Mouse (Mus musculus) forebrain, embryonic 14.5 days (tissue): Measurements from ENCODE around the gene Nr0b2. TPM values are rescaled to one million over a fixed set of nuclear protein-coding genes. Genes with fewer than 3 reads are reported as not detected.
A peak's percentile ranks its signal among the peaks of the same experiment; 100 is the strongest.

Experiments used
- ATAC-seq: fragments of 200-750 bp; cut with Nextera tagmentation; 2 replicates; pipeline ENCODE4 v1.8.0; 2017; ENCODE audit warnings: mild to moderate bottlenecking, moderate library complexity
- DNase-seq: peaks from one replicate; pipeline ENCODE4 v3.0.0-alpha.2; 2015; ENCODE audit warnings: low spot score
- H3K27ac ChIP-seq: fragments of 300-500 bp; sonication (generic); 2 replicates; pipeline ENCODE4 v1.5.1; 2014; ENCODE audit warnings: low read depth, mild to moderate bottlenecking, control low read depth, low read length, moderate library complexity
- H3K27me3 ChIP-seq: fragments of 300-500 bp; sonication (generic); replicated peaks from 2 replicates; pipeline ENCODE4 v1.6.1; 2014; ENCODE audit warnings: low read length, control low read depth, mixed read lengths; ENCODE audit not compliant: control insufficient read depth, insufficient read depth
- H3K36me3 ChIP-seq: fragments of 300-500 bp; sonication (generic); 2 replicates; pipeline ENCODE4 v1.6.1; 2014; ENCODE audit warnings: low read length, control low read depth; ENCODE audit not compliant: control insufficient read depth, insufficient read depth
- H3K4me1 ChIP-seq: fragments of 300-500 bp; sonication (generic); 2 replicates; pipeline ENCODE4 v1.6.1; 2014; ENCODE audit warnings: antibody characterized with exemption, low read length, control low read depth; ENCODE audit not compliant: control insufficient read depth, insufficient read depth
- H3K4me2 ChIP-seq: fragments of 300-500 bp; sonication (generic); 2 replicates; pipeline ENCODE4 v1.6.1; 2014; ENCODE audit warnings: mild to moderate bottlenecking, control low read depth, low read length
- H3K4me3 ChIP-seq: fragments of 300-500 bp; sonication (generic); 2 replicates; pipeline ENCODE4 v1.5.1; 2014; ENCODE audit warnings: low read depth, low read length, control low read depth
- H3K9ac ChIP-seq: fragments of 300-500 bp; sonication (generic); 2 replicates; pipeline ENCODE4 v1.6.1; 2014; ENCODE audit warnings: mild to moderate bottlenecking, low read length, control low read depth, moderate library complexity
- H3K9me3 ChIP-seq: fragments of 300-500 bp; sonication (generic); replicated peaks from 2 replicates; pipeline ENCODE4 v1.6.1; 2016; ENCODE audit warnings: low read length, control low read depth, mixed read lengths; ENCODE audit not compliant: control insufficient read depth
- WGBS: fragments of 180-500 bp; shearing (Covaris S2); extraction: QIAGEN DNeasy Blood & Tissue Kit; methylation state at CpG from one replicate; pipeline ENCODE4 v1.1.7; 2014; 5-methylcytosine and 5-hydroxymethylcytosine counted together
- polyA plus RNA-seq: library from polyadenylated mRNA; unstranded; fragments of >200 nt; fragmentation: Nextera tagmentation; extraction: Ambion mirVana; gene quantifications from 2 replicates; pipeline ENCODE4 v1.2.1, GENCODE M21; 2014

The Nr0b2 gene
- polyA plus RNA-seq, 1 experiment from 2014 or later: not detected

- Histone ChIP-seq H3K9me3 (no peaks in the 10 kb centered on the region), H3K4me3 (no peak overlapping the region), H3K4me2 (no peak overlapping the region), H3K27ac (no peak overlapping the region), H3K9ac (no peak overlapping the region), H3K36me3 (peaks cover 15% of the 10 kb centered on the region; the same call in 1 of the 2 replicates), H3K4me1 (no peaks in the 10 kb centered on the region), H3K27me3 (peaks cover 29% of the 10 kb centered on the region)
- WGBS: 77% methylated on average over 6 of the region's 6 CpGs
- ATAC-seq: no peak
- DNase-seq: no peak
Measured at GRCm38 (mm10) chr4:133596084-133596483, 42.9 kb downstream of the Nr0b2 start.

- H3K4me1 ChIP-seq: no peaks in the 10 kb centered on the region
- 0 out of 2 replicates have a peak, but pooled peaks cover under 1% of the 10 kb centered on the region for H3K36me3 ChIP-seq
- no peak overlapping the region for H3K4me2 ChIP-seq
- no peak overlapping the region for H3K9ac ChIP-seq
- ATAC-seq (no peak), DNase-seq (no peak)
- WGBS: 50% methylated on average over 4 of the region's 4 CpGs
- H3K27me3 ChIP-seq: peaks cover 43% of the 10 kb centered on the region
- no peak overlapping the region for H3K27ac ChIP-seq
- H3K4me3 ChIP-seq: no peak overlapping the region
- no peaks in the 10 kb centered on the region for H3K9me3 ChIP-seq
Measured at GRCm38 (mm10) chr4:133598616-133599015, 45.4 kb downstream of the Nr0b2 start.

- Histone ChIP-seq H3K27ac (no peak overlapping the region), H3K4me2 (peak overlapping the region; percentile 76), H3K36me3 (peaks cover 3% of the 10 kb centered on the region; the same call in 1 of the 2 replicates), H3K9me3 (no peaks in the 10 kb centered on the region), H3K4me3 (peak overlapping the region; percentile 37), H3K27me3 (peaks cover 43% of the 10 kb centered on the region), H3K4me1 (no peaks in the 10 kb centered on the region), H3K9ac (peak overlapping the region; percentile 35; the same call in 1 of the 2 replicates)
- ATAC-seq (no peak), DNase-seq (no peak)
- 23% methylated on average over 7 of the region's 7 CpGs for WGBS
Measured at GRCm38 (mm10) chr4:133599116-133599515, 45.9 kb downstream of the Nr0b2 start.

GRCm38 (mm10) chr4:133599571-133600073 lies 46.4 kb downstream of the Nr0b2 start:
- Histone ChIP-seq H3K27ac (no peak overlapping the region), H3K4me1 (no peaks in the 10 kb centered on the region), H3K4me2 (peak overlapping the region; percentile 76), H3K27me3 (peaks cover 43% of the 10 kb centered on the region), H3K36me3 (peaks cover 7% of the 10 kb centered on the region; the same call in 1 of the 2 replicates), H3K4me3 (peak overlapping the region; percentile 37), H3K9me3 (no peaks in the 10 kb centered on the region), H3K9ac (peak overlapping the region; percentile 35; the same call in 1 of the 2 replicates)
- 2% methylated on average over 37 of the region's 50 CpGs for WGBS
- DNase-seq (peak; percentile 77), ATAC-seq (peak; percentile 92)

GRCm38 (mm10) chr4:133600306-133600705 lies 47.1 kb downstream of the Nr0b2 start:
- WGBS: 14% methylated on average over 9 of the region's 9 CpGs
- H3K36me3 ChIP-seq: peaks cover 7% of the 10 kb centered on the region; the same call in 1 of the 2 replicates
- no peak for ATAC-seq
- H3K4me3 ChIP-seq: peak overlapping the region; percentile 37; the same call in 1 of the 2 replicates
- peaks cover 43% of the 10 kb centered on the region for H3K27me3 ChIP-seq
- H3K27ac ChIP-seq: no peak overlapping the region
- no peak overlapping the region for H3K9ac ChIP-seq
- no peaks in the 10 kb centered on the region for H3K4me1 ChIP-seq
- no peaks in the 10 kb centered on the region for H3K9me3 ChIP-seq
- no peak for DNase-seq
- peak overlapping the region; percentile 76 for H3K4me2 ChIP-seq

- H3K36me3 ChIP-seq: peaks cover 15% of the 10 kb centered on the region
- 2% methylated on average over 16 of the region's 16 CpGs for WGBS
- H3K27me3 ChIP-seq: peaks cover 43% of the 10 kb centered on the region
- no peaks in the 10 kb centered on the region for H3K4me1 ChIP-seq
- no peaks in the 10 kb centered on the region for H3K9me3 ChIP-seq
- H3K4me3 ChIP-seq: no peak within 1 kb of the TSS
- DNase-seq (no peak), ATAC-seq (no peak)
- H3K9ac ChIP-seq: no peak within 1 kb of the TSS
- no peak within 1 kb of the TSS for H3K4me2 ChIP-seq
- H3K27ac ChIP-seq: no peak within 1 kb of the TSS
Measured at GRCm38 (mm10) chr4:133601721-133602218, 48.6 kb downstream of the Nr0b2 start, which contains the start of gene Sfn. Sfn (minus strand) TSS chr4:133602168.

GRCm38 (mm10) chr4:133603056-133603455 lies 49.9 kb downstream of the Nr0b2 start:
- ATAC-seq: no peak
- H3K36me3 ChIP-seq: peaks cover 27% of the 10 kb centered on the region
- no peak overlapping the region for H3K27ac ChIP-seq
- WGBS: 91% methylated on average over 5 of the region's 5 CpGs
- H3K27me3 ChIP-seq: peaks cover 40% of the 10 kb centered on the region
- H3K9me3 ChIP-seq: no peaks in the 10 kb centered on the region
- no peaks in the 10 kb centered on the region for H3K4me1 ChIP-seq
- no peak overlapping the region for H3K4me2 ChIP-seq
- H3K9ac ChIP-seq: no peak overlapping the region
- DNase-seq: no peak
- H3K4me3 ChIP-seq: no peak overlapping the region

GRCm38 (mm10) chr4:133604175-133604574 lies 51.0 kb downstream of the Nr0b2 start:
- H3K27ac ChIP-seq: no peak overlapping the region
- no peak overlapping the region for H3K4me3 ChIP-seq
- no peak for ATAC-seq
- no peak overlapping the region for H3K9ac ChIP-seq
- H3K4me1 ChIP-seq: no peaks in the 10 kb centered on the region
- 85% methylated on average over 7 of the region's 7 CpGs for WGBS
- no peak for DNase-seq
- H3K27me3 ChIP-seq: peaks cover 29% of the 10 kb centered on the region
- H3K36me3 ChIP-seq: peaks cover 32% of the 10 kb centered on the region
- H3K9me3 ChIP-seq: no peaks in the 10 kb centered on the region
- no peak overlapping the region for H3K4me2 ChIP-seq

- no peaks in the 10 kb centered on the region for H3K4me1 ChIP-seq
- H3K9ac ChIP-seq: no peak overlapping the region
- no peak overlapping the region for H3K4me2 ChIP-seq
- no peak for ATAC-seq
- 66% methylated on average over 6 of the region's 6 CpGs for WGBS
- H3K27me3 ChIP-seq: peaks cover 22% of the 10 kb centered on the region
- no peaks in the 10 kb centered on the region for H3K9me3 ChIP-seq
- H3K36me3 ChIP-seq: peaks cover 32% of the 10 kb centered on the region
- no peak for DNase-seq
- no peak overlapping the region for H3K4me3 ChIP-seq
- no peak overlapping the region for H3K27ac ChIP-seq
Measured at GRCm38 (mm10) chr4:133604856-133605255, 51.7 kb downstream of the Nr0b2 start.
